Mouse (Mus musculus) gastrocnemius, postnatal 10 days (tissue): ENCODE results near the gene Arl14ep. TPM values are rescaled to one million over a fixed set of nuclear protein-coding genes. Genes with fewer than 3 reads are reported as not detected.

Experiments
- DNase-seq: peaks from one replicate; pipeline ENCODE4 v3.0.0; 2021; ENCODE audit warnings: mixed read lengths
- total RNA-seq, 2 experiments: library from RNA; stranded (reverse); gene quantifications; 2 replicates each; pipeline ENCODE4 v1.2.3; 2021

The Arl14ep gene
- total RNA-seq, 2 experiments from 2014 or later = 10.9 to 16.7 TPM

DNA sequence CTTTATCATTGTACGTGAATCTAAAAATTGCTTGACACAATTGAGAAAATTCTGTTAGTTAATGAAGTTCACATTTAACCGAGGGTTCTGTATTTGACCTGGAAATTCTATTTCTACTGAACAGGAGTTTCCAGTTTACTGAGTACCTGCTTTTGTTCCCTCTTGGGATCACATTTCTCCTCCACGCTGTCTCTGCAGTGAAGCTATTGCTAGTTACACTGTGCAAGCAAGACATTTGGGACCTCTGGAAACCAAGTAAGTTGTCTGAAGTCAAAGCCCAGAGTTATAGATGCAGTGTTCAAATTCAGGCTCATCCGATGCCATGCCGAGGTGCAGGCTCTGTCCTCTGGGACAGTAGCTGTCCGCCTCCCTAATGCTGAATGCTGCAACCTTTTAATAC lies 19.2 kb downstream of the Arl14ep start:
- no peak for DNase-seq

DNA sequence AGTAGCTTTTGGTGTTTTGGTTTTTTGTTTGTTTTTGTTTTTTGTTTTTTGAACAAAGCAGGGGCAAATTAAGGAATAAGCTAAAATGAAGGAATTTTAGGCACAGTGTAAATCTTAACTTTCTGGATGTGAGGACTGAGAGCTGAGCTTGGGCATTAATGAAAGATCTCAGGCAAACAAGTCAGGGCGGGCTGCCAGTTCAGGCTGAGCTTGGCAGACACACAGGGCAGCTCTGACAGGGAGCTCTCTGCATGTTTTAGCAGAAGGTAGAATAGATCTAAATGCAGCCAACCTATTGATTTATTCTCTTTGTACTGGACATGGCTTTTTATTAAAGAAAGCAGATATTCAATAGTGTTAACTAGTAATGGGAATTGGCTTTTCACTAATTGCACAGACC lies 31.8 kb downstream of the Arl14ep start:
- DNase-seq = no peak

DNA sequence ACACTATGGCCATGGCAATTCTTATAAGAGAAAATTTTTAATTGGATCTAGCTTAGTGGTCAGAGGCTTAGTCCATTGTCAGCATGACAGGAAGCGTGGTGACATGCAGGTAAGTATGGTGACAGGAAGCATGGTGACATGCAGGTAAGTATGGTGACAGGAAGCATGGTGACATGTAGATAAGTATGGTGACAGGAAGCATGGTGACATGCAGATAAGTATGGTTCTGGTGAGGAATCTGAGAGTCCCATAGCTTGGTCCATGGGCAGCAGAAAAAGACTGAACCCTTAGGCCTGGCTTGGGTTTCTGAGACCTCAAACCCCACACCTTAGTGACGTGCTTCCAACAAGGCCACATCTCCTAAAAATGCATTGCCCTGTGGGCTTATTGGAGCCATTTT lies 38.5 kb downstream of the Arl14ep start:
- DNase-seq = no peak

DNA sequence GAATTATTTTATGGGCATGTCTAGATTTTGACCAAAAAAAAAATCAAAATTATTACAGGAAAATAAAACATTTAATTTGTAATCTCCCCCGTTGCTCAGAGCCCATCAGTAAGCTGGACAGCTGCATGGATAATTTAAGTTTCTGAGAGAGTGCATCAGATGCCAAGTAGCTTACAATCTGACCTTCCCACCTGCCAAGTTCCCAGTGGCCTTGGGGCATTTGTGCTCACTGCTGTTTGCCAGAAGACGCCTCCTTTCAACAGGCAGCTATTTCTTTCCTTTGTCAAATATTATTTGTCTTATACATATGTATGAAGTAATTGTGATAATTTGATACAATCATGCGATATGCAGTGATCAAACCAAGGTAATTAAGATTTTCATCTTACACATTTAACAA lies 44.3 kb downstream of the Arl14ep start:
- DNase-seq = no peak

Other genes starting within 250 kb of the Arl14ep start
- not detected for gene Fshb, start 85.2 kb upstream of the Arl14ep start, total RNA-seq